Mouse (Mus musculus): ENCODE measurements around the gene Lypd6b. TPM values are rescaled to one million over a fixed set of nuclear protein-coding genes. Genes with fewer than 3 reads are reported as not detected.

The Lypd6b gene
- polyA plus RNA-seq, 2 experiments, result 0.02 TPM; not detected in 1

DNA sequence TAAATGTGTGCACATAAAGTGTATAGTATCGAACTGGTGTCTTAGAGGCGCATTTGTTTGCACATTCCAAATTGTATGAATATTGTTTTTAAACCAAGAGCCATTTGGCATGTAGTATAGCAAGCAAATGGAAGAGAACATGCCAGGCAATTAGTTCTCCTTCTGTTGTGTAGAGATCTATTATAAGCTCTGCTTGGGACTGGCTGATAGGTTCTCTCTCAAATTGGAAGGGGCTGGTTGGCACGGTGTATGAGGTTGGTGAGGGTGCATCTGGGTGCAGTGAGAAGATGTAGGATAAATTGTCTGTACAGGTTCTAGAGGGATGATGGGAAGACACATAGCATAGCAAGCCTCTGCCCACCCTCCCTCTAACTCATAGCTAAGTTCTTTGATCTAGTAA is 42.9 kb downstream of the Lypd6b start:
- Histone ChIP-seq H3K9ac (replicated peaks) (no peak overlapping the region), H3K4me1 (replicated peaks; ENCODE audit: control insufficient read depth in 2 of 2, insufficient read depth in 2 of 2, low read length in 1 of 2) (no peaks in the 10 kb centered on the region), H3K27me3 (ENCODE audit: control insufficient read depth, insufficient read depth, low read length) (no peaks in the 10 kb centered on the region), H3K27ac (no peak overlapping the region), H3K4me3 (ENCODE audit: insufficient read depth in 1 of 2, low read depth in 2 of 2, low read length in 2 of 2) (no peak overlapping the region), H3K4me2 (ENCODE audit: low read depth) (no peak overlapping the region), H3K36me3 (replicated peaks; ENCODE audit: control insufficient read depth, insufficient read depth, low read depth) (no peaks in the 10 kb centered on the region), H3K9me3 (ENCODE audit: control insufficient read depth, low read length) (no peaks in the 10 kb centered on the region)
- TF ChIP-seq EP300 (IDR thresholded peaks at IDR 0.05; ENCODE audit: low read depth) (no peak), CTCF (IDR thresholded peaks at IDR 0.05; ENCODE audit: low read depth) (no peak)
- no peak for ATAC-seq (ENCODE audit: insufficient read depth)
- DNase-seq (ENCODE audit: low read depth in 3 of 3, low spot score in 3 of 3), result no peak
- WGBS (ENCODE audit: insufficient replicate concordance), result 65% methylated on average over 3 of the region's 3 CpGs

- WGBS (ENCODE audit: insufficient replicate concordance), result 58% methylated on average over 9 of the region's 9 CpGs
- H3K27me3 ChIP-seq (ENCODE audit: control insufficient read depth, insufficient read depth, low read length), result no peaks in the 10 kb centered on the region
- no peak overlapping the region for H3K9ac ChIP-seq (replicated peaks)
- no peaks in the 10 kb centered on the region for H3K9me3 ChIP-seq (ENCODE audit: control insufficient read depth, low read length)
- TF ChIP-seq EP300 (IDR thresholded peaks at IDR 0.05; ENCODE audit: low read depth), result no peak
- TF ChIP-seq CTCF (IDR thresholded peaks at IDR 0.05; ENCODE audit: low read depth), result no peak
- no peaks in the 10 kb centered on the region for H3K36me3 ChIP-seq (replicated peaks; ENCODE audit: control insufficient read depth, insufficient read depth, low read depth)
- no peak overlapping the region for H3K4me2 ChIP-seq (ENCODE audit: low read depth)
- H3K27ac ChIP-seq, result no peak overlapping the region
- DNase-seq (ENCODE audit: low read depth in 3 of 3, low spot score in 3 of 3), result no peak
- no peak for ATAC-seq (ENCODE audit: insufficient read depth)
- no peak overlapping the region for H3K4me3 ChIP-seq (ENCODE audit: insufficient read depth in 1 of 2, low read depth in 2 of 2, low read length in 2 of 2)
- H3K4me1 ChIP-seq (replicated peaks; ENCODE audit: control insufficient read depth in 2 of 2, insufficient read depth in 2 of 2, low read length in 1 of 2), result no peaks in the 10 kb centered on the region
Measured at GRCm38 (mm10) chr2:49832277-49832803, 44.9 kb downstream of the Lypd6b start.

GRCm38 (mm10) chr2:49837454-49838059 is 50.1 kb downstream of the Lypd6b start:
- WGBS (ENCODE audit: insufficient replicate concordance), result 65% methylated on average over 12 of the region's 12 CpGs
- no peaks in the 10 kb centered on the region for H3K27me3 ChIP-seq (ENCODE audit: control insufficient read depth, insufficient read depth, low read length)
- no peak for TF ChIP-seq CTCF (IDR thresholded peaks at IDR 0.05; ENCODE audit: low read depth)
- TF ChIP-seq EP300 (IDR thresholded peaks at IDR 0.05; ENCODE audit: low read depth), result no peak
- ATAC-seq (ENCODE audit: insufficient read depth) (no peak), DNase-seq (ENCODE audit: low read depth in 3 of 3, low spot score in 3 of 3) (no peak)
- H3K27ac ChIP-seq, result no peak overlapping the region
- no peaks in the 10 kb centered on the region for H3K36me3 ChIP-seq (replicated peaks; ENCODE audit: control insufficient read depth, insufficient read depth, low read depth)
- H3K4me2 ChIP-seq (ENCODE audit: low read depth), result no peak overlapping the region
- H3K9me3 ChIP-seq (ENCODE audit: control insufficient read depth, low read length), result no peaks in the 10 kb centered on the region
- H3K4me1 ChIP-seq (replicated peaks; ENCODE audit: control insufficient read depth in 2 of 2, insufficient read depth in 2 of 2, low read length in 1 of 2), result no peaks in the 10 kb centered on the region
- H3K4me3 ChIP-seq (ENCODE audit: insufficient read depth in 1 of 2, low read depth in 2 of 2, low read length in 2 of 2), result no peak overlapping the region
- no peak overlapping the region for H3K9ac ChIP-seq (replicated peaks)

- H3K36me3 ChIP-seq (replicated peaks; ENCODE audit: control insufficient read depth, insufficient read depth, low read depth), result no peaks in the 10 kb centered on the region
- H3K4me2 ChIP-seq (ENCODE audit: low read depth), result no peak overlapping the region
- H3K27me3 ChIP-seq (ENCODE audit: control insufficient read depth, insufficient read depth, low read length), result no peaks in the 10 kb centered on the region
- DNase-seq (ENCODE audit: low read depth in 3 of 3, low spot score in 3 of 3) (no peak), ATAC-seq (ENCODE audit: insufficient read depth) (no peak)
- H3K9ac ChIP-seq (replicated peaks), result no peak overlapping the region
- 77% methylated on average over 7 of the region's 7 CpGs for WGBS (ENCODE audit: insufficient replicate concordance)
- TF ChIP-seq EP300 (IDR thresholded peaks at IDR 0.05; ENCODE audit: low read depth), result no peak
- no peak for TF ChIP-seq CTCF (IDR thresholded peaks at IDR 0.05; ENCODE audit: low read depth)
- H3K4me1 ChIP-seq (replicated peaks; ENCODE audit: control insufficient read depth in 2 of 2, insufficient read depth in 2 of 2, low read length in 1 of 2), result no peaks in the 10 kb centered on the region
- no peak overlapping the region for H3K4me3 ChIP-seq (ENCODE audit: insufficient read depth in 1 of 2, low read depth in 2 of 2, low read length in 2 of 2)
- H3K9me3 ChIP-seq (ENCODE audit: control insufficient read depth, low read length), result no peaks in the 10 kb centered on the region
- no peak overlapping the region for H3K27ac ChIP-seq
Measured at GRCm38 (mm10) chr2:49838611-49839010, 51.1 kb downstream of the Lypd6b start.

- H3K27ac ChIP-seq, result no peak overlapping the region
- TF ChIP-seq EP300 (IDR thresholded peaks at IDR 0.05; ENCODE audit: low read depth), result no peak
- TF ChIP-seq CTCF (IDR thresholded peaks at IDR 0.05; ENCODE audit: low read depth), result no peak
- 46% methylated on average over 6 of the region's 6 CpGs for WGBS (ENCODE audit: insufficient replicate concordance)
- ATAC-seq (ENCODE audit: insufficient read depth), result no peak
- H3K27me3 ChIP-seq (ENCODE audit: control insufficient read depth, insufficient read depth, low read length), result no peaks in the 10 kb centered on the region
- no peak for DNase-seq (ENCODE audit: low read depth in 3 of 3, low spot score in 3 of 3)
- H3K36me3 ChIP-seq (replicated peaks; ENCODE audit: control insufficient read depth, insufficient read depth, low read depth), result no peaks in the 10 kb centered on the region
- no peak overlapping the region for H3K4me3 ChIP-seq (ENCODE audit: insufficient read depth in 1 of 2, low read depth in 2 of 2, low read length in 2 of 2)
- H3K4me1 ChIP-seq (replicated peaks; ENCODE audit: control insufficient read depth in 2 of 2, insufficient read depth in 2 of 2, low read length in 1 of 2), result no peaks in the 10 kb centered on the region
- H3K9me3 ChIP-seq (ENCODE audit: control insufficient read depth, low read length), result no peaks in the 10 kb centered on the region
- no peak overlapping the region for H3K4me2 ChIP-seq (ENCODE audit: low read depth)
- no peak overlapping the region for H3K9ac ChIP-seq (replicated peaks)
Measured at GRCm38 (mm10) chr2:49840573-49840972, 53.1 kb downstream of the Lypd6b start.

All from liver, embryonic 14.5 days (tissue).